17 mouse cellular contexts compared by ENCODE assay signal in the genomic region with DNA sequence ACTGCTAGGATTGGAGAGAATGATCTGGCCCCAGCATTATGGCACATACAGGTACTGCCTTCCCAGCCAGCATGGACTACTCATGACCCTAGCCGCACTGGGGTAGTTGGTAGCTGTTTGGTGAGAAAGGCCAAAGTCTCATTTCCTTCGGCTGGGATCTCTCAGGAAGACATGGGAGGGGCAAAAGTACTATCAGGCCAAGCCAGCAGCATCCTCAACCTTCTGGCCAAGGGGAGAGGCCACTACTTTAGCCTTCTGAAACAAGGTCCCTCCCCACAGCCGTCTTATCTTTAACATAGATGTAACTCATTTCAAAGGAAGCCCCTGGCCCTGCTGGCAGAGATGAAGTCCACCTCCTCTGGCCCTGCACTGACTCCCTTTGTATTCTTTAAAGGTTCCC. TPM values are rescaled to one million over a fixed set of nuclear protein-coding genes. Genes with fewer than 3 reads are reported as not detected.
DNase-seq lines count a peak whose midpoint lies in the region; ATAC-seq and TF ChIP-seq lines count a peak whose summit lies in the region.
"Had no signal": no experiment of that assay in that cellular context is flagged by ENCODE, and none has a peak within 500 bp of the region (broad histone marks: within the 10 kb centered on the region; RNA-seq: fewer than 3 reads in every experiment).

No protein-coding gene starts in this region.

- peak; percentile 27 for DNase-seq in kidney, adult 11 months
- no peak for DNase-seq in kidney, adult 9 months
- no peak for DNase-seq in stomach, postnatal 0 days (ENCODE audit: low spot score)
- DNase-seq in liver, embryonic 14.5 days (ENCODE audit: low read depth in 3 of 3, low spot score in 3 of 3): peak; percentile 72 to 76 (median 74)
- DNase-seq in adipocyte (ENCODE audit: low spot score): no peak
- DNase-seq: cerebellum, adult 11-12 months; forebrain, postnatal 0 days; gastrocnemius, postnatal 36 days; heart, postnatal 4 days; kidney, postnatal 14 days; right cerebral cortex, postnatal 25 days had no signal

- peaks cover 11% of the 10 kb centered on the region for H3K4me1 ChIP-seq in stomach, embryonic 15.5 days
- H3K4me1 ChIP-seq in stomach, postnatal 0 days (replicated peaks; ENCODE audit: control insufficient read depth, insufficient read depth): 0 out of 2 replicates have a peak, but pooled peaks cover 7% of the 10 kb centered on the region
- H3K4me1 ChIP-seq in liver, embryonic 14.5 days (replicated peaks; ENCODE audit: control insufficient read depth in 2 of 2, insufficient read depth in 2 of 2, low read length in 1 of 2): peaks cover 37 to 42% of the 10 kb centered on the region in 2 experiments

- no peak overlapping the region for H3K4me3 ChIP-seq in stomach, embryonic 15.5 days (replicated peaks)
- H3K4me3 ChIP-seq in stomach, postnatal 0 days (ENCODE audit: low read depth, low read length): no peak overlapping the region
- H3K4me3 ChIP-seq in liver, embryonic 14.5 days (ENCODE audit: insufficient read depth in 1 of 2, low read depth in 2 of 2, low read length in 2 of 2): peak overlapping the region; percentile 22 to 25; a peak in 3 of 4 replicates
- H3K4me3 ChIP-seq: lung, embryonic 15.5 days; midbrain, embryonic 15.5 days had no signal

- no peak overlapping the region for H3K4me2 ChIP-seq in stomach, embryonic 15.5 days
- no peak overlapping the region for H3K4me2 ChIP-seq in stomach, postnatal 0 days (replicated peaks; ENCODE audit: low read depth)
- H3K4me2 ChIP-seq in liver, embryonic 14.5 days (ENCODE audit: low read depth): peak overlapping the region; percentile 63
- H3K4me2 ChIP-seq: lung, embryonic 15.5 days; midbrain, embryonic 15.5 days had no signal

- peaks cover 81% of the 10 kb centered on the region for H3K36me3 ChIP-seq in stomach, embryonic 15.5 days
- peaks cover 59% of the 10 kb centered on the region for H3K36me3 ChIP-seq in stomach, postnatal 0 days (ENCODE audit: control insufficient read depth, insufficient read depth, low read length)
- H3K36me3 ChIP-seq in liver, embryonic 14.5 days (replicated peaks; ENCODE audit: control insufficient read depth, insufficient read depth, low read depth): peaks cover 97% of the 10 kb centered on the region

- TF ChIP-seq EP300 in stomach, postnatal 0 days (optimal IDR thresholded peaks at IDR 0.05): no peak
- peak; percentile 67 for TF ChIP-seq EP300 in liver, embryonic 14.5 days (IDR thresholded peaks at IDR 0.05; ENCODE audit: low read depth)

- no peak overlapping the region for H3K9ac ChIP-seq in stomach, embryonic 15.5 days
- H3K9ac ChIP-seq in stomach, postnatal 0 days (ENCODE audit: low read length): no peak overlapping the region
- H3K9ac ChIP-seq in liver, embryonic 14.5 days (replicated peaks): peak overlapping the region; percentile 62
- H3K9ac ChIP-seq: forebrain, postnatal 0 days; lung, embryonic 15.5 days; midbrain, embryonic 15.5 days had no signal

- no peak for TF ChIP-seq CTCF in stomach, postnatal 0 days (IDR thresholded peaks at IDR 0.05; ENCODE audit: low read depth)
- TF ChIP-seq CTCF in liver, embryonic 14.5 days (IDR thresholded peaks at IDR 0.05; ENCODE audit: low read depth): no peak

- H3K27ac ChIP-seq in stomach, embryonic 15.5 days: no peak overlapping the region
- no peak overlapping the region for H3K27ac ChIP-seq in stomach, postnatal 0 days (replicated peaks)
- peak overlapping the region; percentile 90 for H3K27ac ChIP-seq in liver, embryonic 14.5 days
- H3K27ac ChIP-seq: lung, embryonic 15.5 days; midbrain, embryonic 15.5 days had no signal

- H3K9me3 ChIP-seq in stomach, embryonic 15.5 days: no peaks in the 10 kb centered on the region
- H3K9me3 ChIP-seq in stomach, postnatal 0 days (ENCODE audit: control insufficient read depth, low read length): no peaks in the 10 kb centered on the region
- H3K9me3 ChIP-seq in liver, embryonic 14.5 days (ENCODE audit: control insufficient read depth, low read length): no peaks in the 10 kb centered on the region
- H3K9me3 ChIP-seq: lung, embryonic 15.5 days; midbrain, embryonic 15.5 days had no signal

- ATAC-seq in stomach, embryonic 15.5 days (ENCODE audit: insufficient read depth, low FRiP score, low read depth): peak; percentile 44; the same call in 1 of the 2 replicates
- no peak for ATAC-seq in stomach, postnatal 0 days (ENCODE audit: low FRiP score, low TSS enrichment)
- peak; percentile 82 for ATAC-seq in liver, embryonic 14.5 days (ENCODE audit: insufficient read depth)
- no peak for ATAC-seq in CD4-positive, CD25-positive, alpha-beta regulatory T cell, adult 4 months
- ATAC-seq: activated CD4-positive, CD25-positive, alpha-beta regulatory T cell, adult 4 months; forebrain, postnatal 0 days; inflammation-experienced regulatory T-cells, adult 6 months; midbrain, embryonic 15.5 days had no signal

- H3K27me3 ChIP-seq in stomach, embryonic 15.5 days (replicated peaks): no peaks in the 10 kb centered on the region
- no peaks in the 10 kb centered on the region for H3K27me3 ChIP-seq in stomach, postnatal 0 days (ENCODE audit: control insufficient read depth, insufficient read depth, low read length)
- no peaks in the 10 kb centered on the region for H3K27me3 ChIP-seq in liver, embryonic 14.5 days (ENCODE audit: control insufficient read depth, insufficient read depth, low read length)
- H3K27me3 ChIP-seq: lung, embryonic 15.5 days; midbrain, embryonic 15.5 days had no signal

- 72% methylated on average over 3 of the region's 3 CpGs for WGBS in stomach, embryonic 15.5 days
- 82% methylated on average over 3 of the region's 3 CpGs for WGBS in stomach, postnatal 0 days
- 10% methylated on average over 3 of the region's 3 CpGs for WGBS in liver, embryonic 14.5 days (ENCODE audit: insufficient replicate concordance)

RNA-seq across cellular contexts. Expression of a gene that starts 8.1 kb away (rescaled TPM):
- polyA plus RNA-seq in stomach, embryonic 15.5 days (2015; fragmentation: Nextera tagmentation; extraction: Ambion mirVana): 68.3 and 69.6 TPM in 2 replicates
- 29.4 and 38.0 TPM in 2 replicates for polyA plus RNA-seq in stomach, postnatal 0 days (2015; fragmentation: Nextera tagmentation; extraction: Ambion mirVana)
- 110 and 136 TPM in 2 replicates for polyA plus RNA-seq in liver, embryonic 14.5 days (2012; rRNA removed)
- polyA plus RNA-seq in liver, embryonic 14.5 days (2014; fragmentation: Nextera tagmentation; extraction: Ambion mirVana): 88.0 and 95.0 TPM in 2 replicates
- polyA plus RNA-seq in CD4-positive, CD25-positive, alpha-beta regulatory T cell, adult 4 months (2017; shearing (Covaris generic)): 100 to 1,000 TPM in 1 of 2 experiments, 10 to 100 TPM in 1; 95.0 to 107 TPM

RNA-seq across cellular contexts. Expression of a gene that starts 49.2 kb away (rescaled TPM):
- polyA plus RNA-seq in stomach, embryonic 15.5 days (2015; fragmentation: Nextera tagmentation; extraction: Ambion mirVana): 26.8 and 28.6 TPM in 2 replicates
- 13.6 and 15.2 TPM in 2 replicates for polyA plus RNA-seq in stomach, postnatal 0 days (2015; fragmentation: Nextera tagmentation; extraction: Ambion mirVana)
- polyA plus RNA-seq in liver, embryonic 14.5 days (2012; rRNA removed): 6.9 and 7.2 TPM in 2 replicates
- 10.3 and 12.8 TPM in 2 replicates for polyA plus RNA-seq in liver, embryonic 14.5 days (2014; fragmentation: Nextera tagmentation; extraction: Ambion mirVana)
- polyA plus RNA-seq in CD4-positive, CD25-positive, alpha-beta regulatory T cell, adult 4 months (2017; shearing (Covaris generic)): 10 to 100 TPM; 30.2 to 30.5 TPM

Comparison
In these comparisons a context has a peak if more than half of its experiments do, and no peak if none do; other contexts are left out.
1. DNase-seq: peak in kidney, adult 11 months (single experiment) and liver, embryonic 14.5 days (3 of 3); none in kidney, adult 9 months (single experiment), stomach, postnatal 0 days (single experiment) and adipocyte (single experiment).
2. ATAC-seq: peak in stomach, embryonic 15.5 days (single experiment) and liver, embryonic 14.5 days (single experiment); none in stomach, postnatal 0 days (single experiment) and CD4-positive, CD25-positive, alpha-beta regulatory T cell, adult 4 months (single experiment).
3. H3K4me3 ChIP-seq: peak in liver, embryonic 14.5 days (2 of 2); none in stomach, embryonic 15.5 days (single experiment) and stomach, postnatal 0 days (single experiment).